Mouse (Mus musculus): Measurements from ENCODE around the gene Ints6l. TPM values are rescaled to one million over a fixed set of nuclear protein-coding genes. Genes with fewer than 3 reads are reported as not detected.
A peak's percentile ranks its signal among the peaks of the same experiment; 100 is the strongest.

Ints6l gene
- 86.7 and 89.1 TPM in 2 replicates for polyA plus RNA-seq (2012; ENCODE audit: insufficient read depth, insufficient read length, missing spikeins)

DNA sequence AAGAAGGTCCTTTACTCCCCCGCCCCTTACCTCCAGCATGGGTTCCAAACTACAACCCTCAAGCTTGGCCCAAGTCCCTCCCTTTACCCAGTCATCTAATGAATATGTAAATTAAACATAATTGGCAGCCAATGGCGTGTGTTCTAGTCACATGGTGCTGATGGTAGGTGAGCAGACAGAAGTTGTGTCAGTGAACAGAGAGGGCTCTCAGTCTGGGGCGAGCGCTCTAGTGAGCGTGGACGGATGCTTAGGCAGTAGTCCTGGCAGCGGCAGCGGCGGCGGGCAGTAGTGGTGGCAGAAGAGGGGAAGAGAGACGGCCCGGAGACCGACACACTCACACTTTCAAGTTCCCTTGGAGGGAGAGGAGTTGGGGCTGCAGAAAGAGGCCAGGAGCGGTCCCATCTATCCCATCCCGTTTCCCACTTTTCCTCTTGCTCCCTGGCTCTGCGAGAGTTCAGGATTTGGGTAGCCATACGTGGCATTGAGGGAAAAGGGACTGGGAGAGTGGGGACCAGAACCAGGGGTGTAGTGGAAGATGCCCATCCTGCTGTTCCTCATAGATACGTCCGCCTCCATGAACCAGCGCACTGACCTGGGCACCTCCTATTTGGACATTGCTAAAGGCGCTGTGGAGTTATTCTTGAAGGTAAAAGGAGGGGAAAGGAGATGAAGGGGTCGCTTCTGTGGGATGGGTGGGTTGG is at the start of gene Ints6l:
Ints6l (plus strand) TSS at position 187 of the 701 bp plus-strand sequence.
- Histone ChIP-seq H3K4me1 (ENCODE audit: control insufficient read depth, insufficient read depth, low read length) (peaks cover 4% of the 10 kb centered on the region; the same call in 1 of the 2 replicates), H3K27ac (ENCODE audit: insufficient read depth, low read depth, low read length) (peak within 1 kb of the TSS; percentile 82), H3K4me3 (ENCODE audit: insufficient read depth, low read length) (peak within 1 kb of the TSS; percentile 84)
- peak; percentile 74; the same call in 1 of the 2 replicates for TF ChIP-seq POLR2A (IDR thresholded peaks at IDR 0.05; ENCODE audit: borderline replicate concordance, low read depth, low read length)
- TF ChIP-seq CTCF (IDR thresholded peaks at IDR 0.05; ENCODE audit: low read depth, low read length): no peak

DNA sequence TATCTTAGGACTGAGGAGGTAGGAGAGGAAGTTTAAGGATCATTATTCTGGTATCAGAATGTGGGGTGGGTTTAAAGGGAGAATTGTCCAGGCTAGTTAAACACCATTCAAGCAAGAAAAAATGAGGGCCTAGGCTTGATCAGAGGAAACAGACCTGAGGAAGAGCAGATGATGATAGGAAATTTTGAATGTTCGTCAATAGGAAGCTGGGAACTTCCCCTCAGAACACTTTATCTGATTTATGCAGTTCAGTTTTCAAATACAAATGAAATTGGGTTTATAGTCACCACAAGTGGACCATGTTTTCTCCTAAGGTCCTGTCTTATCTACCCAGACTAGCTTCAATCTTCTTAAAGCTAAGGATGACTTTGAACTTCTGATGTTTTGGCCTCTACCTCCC is 49.2 kb upstream of the Ints6l start:
- no peaks in the 10 kb centered on the region for H3K4me1 ChIP-seq (ENCODE audit: control insufficient read depth, insufficient read depth, low read length)
- TF ChIP-seq CTCF (IDR thresholded peaks at IDR 0.05; ENCODE audit: low read depth, low read length) (no peak), POLR2A (IDR thresholded peaks at IDR 0.05; ENCODE audit: borderline replicate concordance, low read depth, low read length) (no peak)
- no peak overlapping the region for H3K4me3 ChIP-seq (ENCODE audit: insufficient read depth, low read length)
- H3K27ac ChIP-seq (ENCODE audit: insufficient read depth, low read depth, low read length): no peak overlapping the region

DNA sequence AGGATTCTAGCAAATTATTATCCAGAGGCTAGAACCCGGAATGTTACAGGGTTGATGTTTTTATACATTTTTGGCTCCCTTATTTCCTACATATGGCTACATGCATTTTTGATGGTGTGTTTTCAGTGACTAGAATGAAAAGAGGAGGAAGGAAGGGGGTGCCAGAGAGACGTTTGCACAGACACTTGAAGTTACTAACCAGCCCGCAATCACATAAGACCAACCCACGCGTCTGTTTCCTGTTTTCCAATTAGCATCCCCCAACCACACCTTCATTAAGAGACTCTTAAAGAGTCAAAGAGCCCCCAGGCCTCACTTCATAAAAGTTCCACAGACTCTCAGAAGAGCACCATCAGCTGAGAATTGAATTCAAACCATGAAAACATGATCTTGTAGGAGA is 48.5 kb upstream of the Ints6l start:
- no peak overlapping the region for H3K27ac ChIP-seq (ENCODE audit: insufficient read depth, low read depth, low read length)
- H3K4me3 ChIP-seq (ENCODE audit: insufficient read depth, low read length): no peak overlapping the region
- TF ChIP-seq CTCF (IDR thresholded peaks at IDR 0.05; ENCODE audit: low read depth, low read length): no peak
- no peak for TF ChIP-seq POLR2A (IDR thresholded peaks at IDR 0.05; ENCODE audit: borderline replicate concordance, low read depth, low read length)
- H3K4me1 ChIP-seq (ENCODE audit: control insufficient read depth, insufficient read depth, low read length): no peaks in the 10 kb centered on the region

DNA sequence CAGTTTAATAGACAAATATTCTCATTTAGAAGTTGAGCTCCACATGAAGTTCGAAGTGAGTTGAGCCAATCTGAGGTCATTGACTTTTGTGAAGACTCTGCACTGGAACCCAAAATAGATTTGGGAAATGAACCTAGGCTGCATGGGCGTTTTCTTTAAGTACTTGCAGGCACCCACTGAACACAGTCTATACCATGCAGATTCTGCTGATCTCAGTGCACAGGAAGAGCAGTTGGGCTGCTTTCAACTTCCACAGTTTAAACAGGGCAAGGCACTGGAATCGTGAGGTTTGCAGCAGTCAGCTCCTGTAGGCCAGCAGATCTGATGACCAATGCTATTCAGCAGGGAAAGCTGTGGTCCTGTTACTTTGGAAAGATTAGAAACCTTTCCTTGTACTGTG is 38.4 kb upstream of the Ints6l start:
- Histone ChIP-seq H3K4me3 (ENCODE audit: insufficient read depth, low read length) (no peak overlapping the region), H3K27ac (ENCODE audit: insufficient read depth, low read depth, low read length) (peak overlapping the region; percentile 81), H3K4me1 (ENCODE audit: control insufficient read depth, insufficient read depth, low read length) (peaks cover 15% of the 10 kb centered on the region)
- TF ChIP-seq CTCF (IDR thresholded peaks at IDR 0.05; ENCODE audit: low read depth, low read length) (no peak), POLR2A (IDR thresholded peaks at IDR 0.05; ENCODE audit: borderline replicate concordance, low read depth, low read length) (no peak)

DNA sequence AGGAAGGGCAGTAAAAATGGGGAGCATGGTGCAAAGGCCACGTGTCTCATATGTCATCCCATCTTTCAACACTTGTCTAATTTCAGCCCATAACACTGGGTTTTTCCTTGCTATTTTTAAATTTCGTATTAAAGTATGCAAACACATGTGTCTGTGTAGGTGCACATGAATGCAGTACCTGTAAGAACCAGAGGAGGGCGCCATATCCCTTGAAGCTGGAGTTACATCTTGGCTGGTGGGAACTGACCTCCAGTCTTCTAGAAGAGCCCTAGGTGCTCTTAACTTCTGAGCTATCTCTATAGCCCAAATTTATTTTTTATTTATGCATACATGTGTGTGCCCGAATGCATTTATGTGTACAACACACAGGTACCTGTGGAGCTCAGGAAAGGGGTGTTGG is 37.1 kb upstream of the Ints6l start:
- H3K4me1 ChIP-seq (ENCODE audit: control insufficient read depth, insufficient read depth, low read length): peaks cover 15% of the 10 kb centered on the region
- no peak for TF ChIP-seq CTCF (IDR thresholded peaks at IDR 0.05; ENCODE audit: low read depth, low read length)
- no peak for TF ChIP-seq POLR2A (IDR thresholded peaks at IDR 0.05; ENCODE audit: borderline replicate concordance, low read depth, low read length)
- no peak overlapping the region for H3K27ac ChIP-seq (ENCODE audit: insufficient read depth, low read depth, low read length)
- no peak overlapping the region for H3K4me3 ChIP-seq (ENCODE audit: insufficient read depth, low read length)

DNA sequence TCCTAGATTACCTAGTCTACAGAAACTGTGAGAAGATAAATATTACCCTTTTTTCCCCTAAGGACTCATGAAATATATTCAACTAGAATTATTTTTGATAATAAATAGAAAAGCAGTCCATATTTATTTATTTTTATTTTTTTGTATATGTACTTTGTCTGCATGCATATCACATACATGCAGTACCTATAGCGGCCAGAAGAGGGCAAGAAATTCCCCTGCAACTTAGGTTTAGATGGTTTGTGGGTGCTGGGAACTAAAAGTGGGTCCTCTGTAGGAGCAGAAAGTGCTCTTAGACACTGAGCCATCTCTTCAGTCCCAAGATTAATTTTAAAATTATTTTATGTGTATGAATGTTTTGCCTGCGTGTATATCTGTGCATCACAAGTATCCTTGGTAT is 24.1 kb upstream of the Ints6l start:
- TF ChIP-seq POLR2A (IDR thresholded peaks at IDR 0.05; ENCODE audit: borderline replicate concordance, low read depth, low read length) (no peak), CTCF (IDR thresholded peaks at IDR 0.05; ENCODE audit: low read depth, low read length) (no peak)
- H3K4me3 ChIP-seq (ENCODE audit: insufficient read depth, low read length): no peak overlapping the region
- H3K4me1 ChIP-seq (ENCODE audit: control insufficient read depth, insufficient read depth, low read length): peaks cover under 1% of the 10 kb centered on the region; the same call in 1 of the 2 replicates
- H3K27ac ChIP-seq (ENCODE audit: insufficient read depth, low read depth, low read length): no peak overlapping the region

DNA sequence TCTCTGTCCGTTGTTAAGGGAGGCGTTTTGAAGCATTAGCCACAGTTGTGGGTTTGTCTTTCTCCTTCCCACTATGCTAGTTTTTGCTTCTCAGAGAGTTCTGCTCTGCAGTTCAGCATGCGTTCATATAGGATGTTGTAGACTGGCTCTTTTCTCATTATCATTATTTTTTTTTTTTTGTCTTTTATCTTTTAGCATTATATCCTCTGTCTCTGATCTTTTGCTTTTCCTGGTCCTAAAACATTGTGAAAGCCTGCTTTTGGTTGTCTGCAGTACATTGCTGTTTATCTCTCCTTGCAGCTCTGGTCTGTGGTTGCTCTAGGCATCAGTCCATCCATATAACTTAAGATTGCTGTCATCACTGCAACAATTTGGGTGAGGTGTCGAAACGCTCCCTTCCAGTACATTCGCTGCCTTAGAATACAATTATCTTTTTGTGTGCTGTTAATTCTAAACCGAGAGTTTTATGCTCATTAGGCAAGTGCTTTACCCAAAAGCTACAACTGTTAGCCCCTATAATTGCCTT is 18.8 kb upstream of the Ints6l start:
- Histone ChIP-seq H3K4me3 (ENCODE audit: insufficient read depth, low read length) (no peak overlapping the region), H3K4me1 (ENCODE audit: control insufficient read depth, insufficient read depth, low read length) (no peaks in the 10 kb centered on the region), H3K27ac (ENCODE audit: insufficient read depth, low read depth, low read length) (no peak overlapping the region)
- TF ChIP-seq POLR2A (IDR thresholded peaks at IDR 0.05; ENCODE audit: borderline replicate concordance, low read depth, low read length) (no peak), CTCF (IDR thresholded peaks at IDR 0.05; ENCODE audit: low read depth, low read length) (no peak)

DNA sequence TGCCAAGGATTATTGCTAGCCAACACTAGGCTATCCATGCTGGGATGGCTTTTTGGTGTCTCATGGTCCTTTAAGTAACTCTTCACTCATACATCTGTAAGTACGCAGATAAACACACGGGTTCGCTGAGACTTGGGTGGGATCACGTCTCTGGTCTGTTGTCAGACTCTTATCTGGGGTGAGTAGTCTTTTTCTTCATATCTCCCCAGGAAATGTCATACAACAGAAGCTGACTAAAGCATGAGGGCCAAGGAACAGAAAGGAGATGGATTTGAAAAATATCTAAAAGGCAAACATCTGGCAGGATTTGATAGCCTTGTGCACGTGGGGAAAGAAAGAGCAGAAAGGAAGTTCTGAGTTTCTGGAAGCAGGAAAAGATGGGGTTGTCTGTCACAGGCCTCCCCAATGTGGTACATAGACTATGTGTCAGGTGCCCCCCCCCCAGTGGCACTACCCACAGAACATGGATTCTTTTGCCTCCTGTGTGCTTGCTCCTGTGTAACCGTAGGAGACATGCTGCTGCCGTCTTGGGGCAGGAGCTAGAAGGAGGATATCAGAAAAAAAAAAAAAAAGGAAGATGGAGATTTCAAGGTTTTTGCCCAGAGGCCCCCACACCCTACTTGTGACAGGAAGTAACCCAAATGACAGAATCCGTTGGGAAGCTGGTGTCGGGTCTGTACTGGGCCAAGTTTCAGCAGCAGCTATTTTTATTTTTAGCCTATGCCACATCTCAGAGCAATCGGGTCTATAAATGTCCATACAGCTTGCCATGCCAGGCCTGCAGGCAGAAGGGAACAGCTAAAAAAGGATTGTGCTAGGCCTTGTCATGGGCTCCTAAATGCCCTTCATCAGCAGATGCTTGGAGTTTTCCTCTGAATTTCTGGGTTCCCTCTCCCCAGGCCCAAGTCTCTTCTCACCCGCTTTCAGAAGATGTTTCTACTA is 7.9 kb upstream of the Ints6l start:
- TF ChIP-seq POLR2A (IDR thresholded peaks at IDR 0.05; ENCODE audit: borderline replicate concordance, low read depth, low read length) (no peak), CTCF (IDR thresholded peaks at IDR 0.05; ENCODE audit: low read depth, low read length) (no peak)
- H3K27ac ChIP-seq (ENCODE audit: insufficient read depth, low read depth, low read length): peak overlapping the region; percentile 61

DNA sequence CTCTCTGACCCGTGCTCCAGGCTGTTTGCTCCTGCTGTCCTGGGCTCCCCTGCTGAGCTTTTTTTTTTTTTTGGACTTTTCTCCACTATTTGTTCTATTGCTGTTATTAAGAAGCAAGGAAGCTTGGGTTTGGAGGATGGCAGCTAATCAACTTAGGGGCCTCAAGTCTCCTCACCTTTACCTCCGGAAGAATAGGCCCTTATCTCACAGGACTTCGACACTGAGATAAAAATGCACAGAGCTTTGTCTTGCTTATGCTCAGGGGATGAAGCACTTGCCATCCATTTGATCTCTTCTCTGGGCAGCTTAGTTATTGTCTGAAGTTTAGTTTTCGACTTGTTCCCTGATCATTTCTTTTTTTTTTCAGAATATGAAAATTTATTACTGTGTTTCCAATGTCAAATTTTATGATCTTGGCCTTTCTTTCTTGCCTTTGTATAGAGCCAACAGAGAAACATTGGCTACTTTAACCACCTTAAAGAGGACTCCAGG is 7.1 kb upstream of the Ints6l start, which contains the start of gene Gm2174:
Gm2174 (plus strand) TSS at position 442 of the 492 bp plus-strand sequence.
- peaks cover 27% of the 10 kb centered on the region for H3K4me1 ChIP-seq (ENCODE audit: control insufficient read depth, insufficient read depth, low read length)
- H3K4me3 ChIP-seq (ENCODE audit: insufficient read depth, low read length): no peak within 1 kb of the TSS
- peak within 1 kb of the TSS; percentile 61 for H3K27ac ChIP-seq (ENCODE audit: insufficient read depth, low read depth, low read length)
- TF ChIP-seq CTCF (IDR thresholded peaks at IDR 0.05; ENCODE audit: low read depth, low read length) (no peak), POLR2A (IDR thresholded peaks at IDR 0.05; ENCODE audit: borderline replicate concordance, low read depth, low read length) (no peak)

More for the DNA sequence above, 7.9 kb upstream of the Ints6l start:
- Histone ChIP-seq H3K4me1 (ENCODE audit: control insufficient read depth, insufficient read depth, low read length) (peaks cover 27% of the 10 kb centered on the region), H3K4me3 (ENCODE audit: insufficient read depth, low read length) (no peak overlapping the region)

All from bone marrow macrophage, adult 2 months (primary cell).